Mouse (Mus musculus) liver, postnatal 0 days (tissue): ENCODE measurements around the gene Paqr3.

ENCODE experiments used
- CTCF ChIP-seq: sonication (generic); IDR thresholded peaks from 2 replicates; pipeline ENCODE4 v1.5.1; 2016; ENCODE audit warnings: antibody characterized with exemption, low read depth
- EP300 ChIP-seq: IDR thresholded peaks from 2 replicates; pipeline ENCODE4 v1.6.1; 2016; ENCODE audit warnings: antibody characterized with exemption, low read depth, mild to moderate bottlenecking

GRCm38 (mm10) chr5:97054801-97055200, 56.6 kb downstream of the Paqr3 start:
- no peak for TF ChIP-seq CTCF
- TF ChIP-seq EP300: no peak
